Mouse (Mus musculus) kidney, adult 2 months (tissue): ENCODE data around the gene Slx1b. TPM values are rescaled to one million over a fixed set of nuclear protein-coding genes. Genes with fewer than 3 reads are reported as not detected.
"Not testable (repeated sequence)": the region's sequence is repeated elsewhere in the genome, so short reads cannot be mapped to it uniquely, and the experiment has no call there.

Experiments
- DNase-seq: peaks from one replicate; pipeline ENCODE4 v3.0.0; 2021
- H3K27ac ChIP-seq: fragments of 200-500 bp; 2 replicates; pipeline ENCODE4 v1.5.1; 2012; ENCODE audit warnings: low read depth, low read length, control low read depth, inconsistent platforms; ENCODE audit not compliant: insufficient read depth
- H3K27me3 ChIP-seq: fragments of 200-500 bp; replicated peaks from 2 replicates; pipeline ENCODE4 v1.6.1; 2012; ENCODE audit warnings: mild to moderate bottlenecking, moderate library complexity, low read length, inconsistent platforms; ENCODE audit not compliant: control insufficient read depth, insufficient read depth
- H3K36me3 ChIP-seq: fragments of 200-500 bp; 2 replicates; pipeline ENCODE4 v1.6.1; 2012; ENCODE audit warnings: mild to moderate bottlenecking, moderate library complexity, low read length, inconsistent platforms; ENCODE audit not compliant: control insufficient read depth, insufficient read depth
- H3K4me1 ChIP-seq: fragments of 200-500 bp; 2 replicates; pipeline ENCODE4 v1.6.1; 2011; ENCODE audit warnings: low read length; ENCODE audit not compliant: control insufficient read depth, insufficient read depth
- H3K4me3 ChIP-seq: fragments of 200-500 bp; 2 replicates; pipeline ENCODE4 v1.5.1; 2011; ENCODE audit warnings: mild to moderate bottlenecking, low read depth, low read length, control low read depth; ENCODE audit not compliant: insufficient read depth
- CTCF ChIP-seq: fragments of 200-500 bp; conservative IDR thresholded peaks from 2 replicates; pipeline ENCODE4 v1.5.1; 2011; ENCODE audit warnings: low read depth, mild to moderate bottlenecking, control low read depth, low read length, moderate library complexity, mixed read lengths; ENCODE audit not compliant: insufficient read depth, insufficient read length
- POLR2A ChIP-seq: fragments of 200-500 bp; IDR thresholded peaks from one replicate; pipeline ENCODE4 v1.6.1; 2011; ENCODE audit warnings: low read depth, low read length, control low read depth
- WGBS: fragments of 180-500 bp; shearing (Covaris S2); methylation state at CpG from one replicate; pipeline ENCODE4 v1.1.7; 2018; 5-methylcytosine and 5-hydroxymethylcytosine counted together
- polyA plus RNA-seq: library from polyadenylated mRNA; depleted of rRNA; stranded (reverse); fragments of >200 nt; gene quantifications from 2 replicates; pipeline ENCODE4 v1.2.3, GENCODE M21; 2012; rRNA removed

Gene Slx1b
- polyA plus RNA-seq, 1 experiment, result 13.1 TPM

DNA sequence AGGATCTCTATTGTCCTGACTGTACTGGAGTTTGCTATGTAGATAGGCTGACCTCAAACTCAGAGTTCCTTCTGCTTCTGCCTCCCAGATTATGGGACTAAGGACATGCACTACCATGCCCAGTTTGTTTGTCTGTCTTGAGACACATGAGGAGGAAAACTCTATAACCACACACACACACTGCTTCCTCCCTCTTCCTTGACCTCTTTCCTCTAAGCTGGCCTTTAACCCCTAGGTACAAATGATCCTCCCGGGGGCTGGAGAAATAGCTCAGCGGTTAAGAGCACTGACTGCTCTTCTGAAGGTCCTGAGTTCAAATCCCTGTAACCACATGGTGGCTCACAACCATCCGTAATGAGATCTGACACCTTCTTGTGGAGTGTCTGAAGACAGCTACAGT is 51.2 kb downstream of the Slx1b start:
- Histone ChIP-seq H3K27ac (peak overlapping the region; percentile 24; the same call in 1 of the 2 replicates), H3K4me1 (no peaks in the 10 kb centered on the region), H3K36me3 (no peaks in the 10 kb centered on the region), H3K4me3 (no peak overlapping the region), H3K27me3 (no peaks in the 10 kb centered on the region)
- no peak for DNase-seq
- TF ChIP-seq POLR2A (no peak), CTCF (no peak)
- whole genome bisulfite sequencing, result 45% methylated on average over 3 of the region's 3 CpGs

GRCm38 (mm10) chr7:126643244-126643617 is 52.4 kb downstream of the Slx1b start:
- not testable (repeated sequence) for H3K4me1 ChIP-seq, H3K4me3 ChIP-seq, H3K27ac ChIP-seq, H3K36me3 ChIP-seq, H3K27me3 ChIP-seq
- peak; percentile 52 for TF ChIP-seq CTCF
- 6% methylated on average over 3 of the region's 3 CpGs for WGBS
- DNase-seq, result peak; percentile 58

GRCm38 (mm10) chr7:126642545-126643243 is 52.9 kb downstream of the Slx1b start:
- Histone ChIP-seq H3K27me3 (no peaks in the 10 kb centered on the region), H3K4me1 (no peaks in the 10 kb centered on the region), H3K4me3 (no peak overlapping the region), H3K36me3 (no peaks in the 10 kb centered on the region), H3K27ac (no peak overlapping the region)
- TF ChIP-seq CTCF (no peak), POLR2A (no peak)
- 48% methylated on average over 5 of the region's 5 CpGs for WGBS
- DNase-seq, result no peak

Other genes with a start within 250 kb of the Slx1b start
- gene Atp2a1, start 232.7 kb downstream of the Slx1b start, polyA plus RNA-seq, result 0.35 and 144 TPM in 2 replicates
- gene Sh2b1, start 220.4 kb downstream of the Slx1b start, polyA plus RNA-seq, result 62.8 and 71.7 TPM in 2 replicates
- gene Tufm, start 208.4 kb downstream of the Slx1b start, polyA plus RNA-seq, result 219 and 227 TPM in 2 replicates
- gene Atxn2l, start 192.3 kb downstream of the Slx1b start, polyA plus RNA-seq, result 70.6 and 90.5 TPM in 2 replicates
- gene Eif3c, start 129.4 kb downstream of the Slx1b start, polyA plus RNA-seq, result 105 TPM in 2 replicates
- 1.2 and 1.5 TPM in 2 replicates for gene Apobr, start 110.8 kb downstream of the Slx1b start, polyA plus RNA-seq
- gene Cln3, start 110.0 kb downstream of the Slx1b start, polyA plus RNA-seq, result 117 and 120 TPM in 2 replicates
- gene Il27, start 100.8 kb downstream of the Slx1b start, polyA plus RNA-seq, result 0.13 TPM in 1 of 2 replicates, not detected in the other
- 29.2 and 36.4 TPM in 2 replicates for gene Nupr1, start 64.9 kb downstream of the Slx1b start, polyA plus RNA-seq
- gene Sgf29, start 46.5 kb downstream of the Slx1b start, polyA plus RNA-seq, result 28.1 and 34.7 TPM in 2 replicates
- gene Sult1a1, start 19.4 kb downstream of the Slx1b start, polyA plus RNA-seq, result 29.0 and 30.1 TPM in 2 replicates
- 63.9 and 67.2 TPM in 2 replicates for gene Bola2, start 383 bp downstream of the Slx1b start, polyA plus RNA-seq
- 22.7 and 71.6 TPM in 2 replicates for gene Coro1a, start 12.0 kb upstream of the Slx1b start, polyA plus RNA-seq
- gene Mapk3, start 63.8 kb upstream of the Slx1b start, polyA plus RNA-seq, result 210 and 216 TPM in 2 replicates
- 58.2 and 61.4 TPM in 2 replicates for gene Gdpd3, start 70.5 kb upstream of the Slx1b start, polyA plus RNA-seq
- gene Ypel3, start 81.2 kb upstream of the Slx1b start, polyA plus RNA-seq, result 290 and 371 TPM in 2 replicates
- gene Tbx6, start 85.7 kb upstream of the Slx1b start, polyA plus RNA-seq, result 2.1 and 2.2 TPM in 2 replicates
- gene Ppp4c, start 96.7 kb upstream of the Slx1b start, polyA plus RNA-seq, result 135 and 145 TPM in 2 replicates
- 4.2 and 6.3 TPM in 2 replicates for gene Fam57b, start 101.9 kb upstream of the Slx1b start, polyA plus RNA-seq
- 0.46 TPM in 1 of 2 replicates, not detected in the other for gene 4930451I11Rik, start 135.9 kb upstream of the Slx1b start, polyA plus RNA-seq
- gene Doc2a, start 151.6 kb upstream of the Slx1b start, polyA plus RNA-seq, result 0.15 and 0.33 TPM in 2 replicates
- gene Hirip3, start 166.2 kb upstream of the Slx1b start, polyA plus RNA-seq, result 4.2 and 6.6 TPM in 2 replicates
- 39.6 and 47.0 TPM in 2 replicates for gene Ino80e, start 166.6 kb upstream of the Slx1b start, polyA plus RNA-seq
- 56.5 and 75.2 TPM in 2 replicates for gene Taok2, start 188.9 kb upstream of the Slx1b start, polyA plus RNA-seq
- 90.8 and 113 TPM in 2 replicates for gene Tmem219, start 227.1 kb upstream of the Slx1b start, polyA plus RNA-seq
- 21.4 and 21.9 TPM in 2 replicates for gene Kctd13, start 233.1 kb upstream of the Slx1b start, polyA plus RNA-seq